Mouse (Mus musculus) MEL (cell line): ENCODE data around the gene Kap.

ENCODE experiments used
- CTCF ChIP-seq, 3 experiments: IDR thresholded peaks in 2 of 3; conservative IDR thresholded peaks in 1 of 3; 2 replicates each; pipeline ENCODE4 v1.5.1; 2011 to 2012; ENCODE audit warnings: low read length in 3 of 3, low read depth in 2 of 3, mild to moderate bottlenecking in 2 of 3, improper control_type of control experiment in 1 of 3, inconsistent platforms in 1 of 3, mixed read lengths in 1 of 3, moderate library complexity in 1 of 3; ENCODE audit not compliant: control insufficient read depth in 1 of 3, insufficient read depth in 1 of 3, poor library complexity in 1 of 3, severe bottlenecking in 1 of 3
- ELF1 ChIP-seq: IDR thresholded peaks from 2 replicates; pipeline ENCODE4 v1.6.1; 2014; ENCODE audit warnings: low read depth, mild to moderate bottlenecking, inconsistent platforms, low read length, improper control_type of control experiment, moderate library complexity
- EP300 ChIP-seq, 2 experiments: IDR thresholded peaks; 2 replicates each; pipeline ENCODE4 v1.6.1; 2011; ENCODE audit warnings: improper control_type of control experiment in 2 of 2, low read length in 2 of 2, low read depth in 1 of 2, mild to moderate bottlenecking in 1 of 2
- ETS1 ChIP-seq: IDR thresholded peaks from 2 replicates; pipeline ENCODE4 v1.6.1; 2012; ENCODE audit warnings: low read depth, mild to moderate bottlenecking, inconsistent platforms, low read length, improper control_type of control experiment, moderate library complexity
- GATA1 ChIP-seq: IDR thresholded peaks from 2 replicates; pipeline ENCODE4 v1.6.1; 2011; ENCODE audit warnings: low read depth, low read length, improper control_type of control experiment
- JUND ChIP-seq: IDR thresholded peaks from 2 replicates; pipeline ENCODE4 v1.6.1; 2011; ENCODE audit warnings: low read depth, mild to moderate bottlenecking, improper control_type of control experiment, low read length
- POLR2A ChIP-seq, 2 experiments: IDR thresholded peaks; 2 replicates each; pipeline ENCODE4 v1.6.1; 2011 to 2012; ENCODE audit warnings: low read length in 2 of 2, mild to moderate bottlenecking in 2 of 2, control low read depth in 1 of 2, improper control_type of control experiment in 1 of 2, low read depth in 1 of 2, moderate library complexity in 1 of 2; ENCODE audit not compliant: control insufficient read depth in 1 of 2, insufficient read depth in 1 of 2, poor library complexity in 1 of 2
- SIN3A ChIP-seq: IDR thresholded peaks from 2 replicates; pipeline ENCODE4 v1.6.1; 2012; ENCODE audit warnings: low read length, improper control_type of control experiment, inconsistent platforms
- SMC3 ChIP-seq: IDR thresholded peaks from 2 replicates; pipeline ENCODE4 v1.6.1; 2011; ENCODE audit warnings: low read depth, low read length, improper control_type of control experiment
- USF1 ChIP-seq: IDR thresholded peaks from 2 replicates; pipeline ENCODE4 v1.6.1; 2014; ENCODE audit warnings: low read depth, mild to moderate bottlenecking, inconsistent platforms, low read length, improper control_type of control experiment, moderate library complexity
- ZC3H11A ChIP-seq: IDR thresholded peaks from 2 replicates; pipeline ENCODE4 v1.6.1; 2012; ENCODE audit warnings: low read depth, mild to moderate bottlenecking, inconsistent platforms, low read length, improper control_type of control experiment

GRCm38 (mm10) chr6:133849359-133849758 lies 4.2 kb downstream of the Kap start:
- TF ChIP-seq JUND (no peak), EP300 (IDR thresholded peaks at IDR 0.05; ENCODE audit: low read depth in 1 of 2, low read length in 2 of 2) (no peak), CTCF (IDR thresholded peaks at IDR 0.05 in 2 of 3, conservative IDR thresholded peaks at IDR 0.05 in 1 of 3; ENCODE audit: control insufficient read depth in 1 of 3, insufficient read depth in 1 of 3, low read depth in 2 of 3, low read length in 3 of 3, poor library complexity in 1 of 3, severe bottlenecking in 1 of 3) (no peak), ZC3H11A (no peak), SMC3 (no peak), POLR2A (IDR thresholded peaks at IDR 0.05; ENCODE audit: control insufficient read depth in 1 of 2, insufficient read depth in 1 of 2, low read depth in 1 of 2, low read length in 2 of 2, poor library complexity in 1 of 2) (no peak), GATA1 (no peak), SIN3A (no peak), USF1 (no peak), ELF1 (no peak), ETS1 (no peak)
